Mouse (Mus musculus) left cerebral cortex, postnatal 14 days (tissue): ENCODE results near the gene Rell1. TPM values are rescaled to one million over a fixed set of nuclear protein-coding genes. Genes with fewer than 3 reads are reported as not detected.

Experiments
- total RNA-seq, 2 experiments: library from RNA; stranded (reverse); gene quantifications; 2 replicates each; pipeline ENCODE4 v1.2.3; 2021

Gene Rell1
- total RNA-seq, 2 experiments from 2014 or later, result 11.2 to 14.7 TPM

Other genes starting within 250 kb of the Rell1 start
- 1 to 10 TPM; 6.8 to 8.0 TPM for gene 0610040J01Rik, start 156.5 kb downstream of the Rell1 start, total RNA-seq
- gene Pgm2, start 124.1 kb upstream of the Rell1 start, total RNA-seq, result 10 to 100 TPM; 10.9 to 11.3 TPM
- gene Tbc1d1, start 187.4 kb upstream of the Rell1 start, total RNA-seq, result 10 to 100 TPM; 17.0 to 18.4 TPM